In genomic region chr7:105777316-105777715, GRCm38 (mm10) we compare ENCODE assay signal across 15 mouse cellular contexts. TPM values are rescaled to one million over a fixed set of nuclear protein-coding genes. Genes with fewer than 3 reads are reported as not detected.
DNase-seq lines count a peak whose midpoint lies in the region; ATAC-seq lines count a peak whose summit lies in the region.
"Had no signal": no experiment of that assay in that cellular context is flagged by ENCODE, and none has a peak within 500 bp of the region (broad histone marks: within the 10 kb centered on the region; RNA-seq: fewer than 3 reads in every experiment).

No protein-coding gene starts in this region.

- no peak for DNase-seq in heart, adult 9 months (ENCODE audit: low spot score in 2 of 2)
- DNase-seq in neural tube, embryonic 10.5 days (ENCODE audit: extremely low spot score, low spot score), result no peak
- DNase-seq in limb, embryonic 11.5 days (ENCODE audit: low spot score), result no peak
- no peak for DNase-seq in ovary, postnatal 10 days (ENCODE audit: low spot score)
- DNase-seq in retina, postnatal 1 day, result no peak
- DNase-seq: cerebellum, adult 9-11 months; left cerebral cortex, postnatal 4 days; right cerebral cortex, postnatal 4 days; thymus, adult 18-20 months had no signal

- no peaks in the 10 kb centered on the region for H3K9me3 ChIP-seq in heart, embryonic 14.5 days (ENCODE audit: control insufficient read depth, low read length)
- no peaks in the 10 kb centered on the region for H3K9me3 ChIP-seq in neural tube, embryonic 12.5 days
- no peaks in the 10 kb centered on the region for H3K9me3 ChIP-seq in limb, embryonic 11.5 days (ENCODE audit: control insufficient read depth, low read length)

- H3K27me3 ChIP-seq in heart, embryonic 14.5 days (ENCODE audit: control insufficient read depth, insufficient read depth, low read length), result no peaks in the 10 kb centered on the region
- H3K27me3 ChIP-seq in neural tube, embryonic 12.5 days (replicated peaks), result no peaks in the 10 kb centered on the region
- H3K27me3 ChIP-seq in limb, embryonic 11.5 days (ENCODE audit: control insufficient read depth, insufficient read depth, low read length), result no peaks in the 10 kb centered on the region
- H3K27me3 ChIP-seq: CH12.LX had no signal

- peak overlapping the region; percentile 43 for H3K4me2 ChIP-seq in heart, embryonic 14.5 days (ENCODE audit: low read length)
- peak overlapping the region; percentile 34 for H3K4me2 ChIP-seq in neural tube, embryonic 12.5 days (replicated peaks)
- H3K4me2 ChIP-seq in limb, embryonic 11.5 days (ENCODE audit: low read depth, severe bottlenecking), result peak overlapping the region; percentile 42

- H3K9ac ChIP-seq in heart, embryonic 14.5 days (ENCODE audit: low read length), result no peak overlapping the region
- no peak overlapping the region for H3K9ac ChIP-seq in neural tube, embryonic 12.5 days
- H3K9ac ChIP-seq in limb, embryonic 11.5 days (ENCODE audit: low read length), result no peak overlapping the region

- 80% methylated on average over 1 of the region's 1 CpGs for WGBS in heart, embryonic 14.5 days
- 92% methylated on average over 1 of the region's 1 CpGs for WGBS in neural tube, embryonic 12.5 days
- WGBS in limb, embryonic 11.5 days, result 86% methylated on average over 1 of the region's 1 CpGs

- peaks cover 28% of the 10 kb centered on the region for H3K36me3 ChIP-seq in heart, embryonic 14.5 days (ENCODE audit: control insufficient read depth, insufficient read depth, low read length)
- H3K36me3 ChIP-seq in neural tube, embryonic 12.5 days, result peaks cover 74% of the 10 kb centered on the region
- H3K36me3 ChIP-seq in limb, embryonic 11.5 days (ENCODE audit: control insufficient read depth, insufficient read depth, low read length), result peaks cover 3% of the 10 kb centered on the region; the same call in 1 of the 2 replicates

- peaks cover 17 to 21% of the 10 kb centered on the region in 2 experiments for H3K4me1 ChIP-seq in heart, embryonic 14.5 days (ENCODE audit: control insufficient read depth in 2 of 2, insufficient read depth in 2 of 2, low read length in 2 of 2)
- peaks cover 32% of the 10 kb centered on the region for H3K4me1 ChIP-seq in neural tube, embryonic 12.5 days
- peaks cover 19% of the 10 kb centered on the region for H3K4me1 ChIP-seq in limb, embryonic 11.5 days (ENCODE audit: control insufficient read depth, insufficient read depth, low read length)

- ATAC-seq in heart, embryonic 14.5 days (ENCODE audit: insufficient number of reproducible peaks, insufficient read depth, low FRiP score, low read depth), result no peak
- no peak for ATAC-seq in neural tube, embryonic 12.5 days (ENCODE audit: low FRiP score, low read depth)
- ATAC-seq in limb, embryonic 11.5 days (ENCODE audit: insufficient number of reproducible peaks, low FRiP score, low TSS enrichment, low read depth), result no peak
- ATAC-seq in cerebellum, adult (ENCODE audit: insufficient number of reproducible peaks, low FRiP score, low TSS enrichment), result no peak

- H3K4me3 ChIP-seq in heart, embryonic 14.5 days (ENCODE audit: control insufficient read depth in 1 of 2, insufficient read depth in 1 of 2, low read depth in 1 of 2, low read length in 2 of 2), result no peak overlapping the region
- no peak overlapping the region for H3K4me3 ChIP-seq in neural tube, embryonic 12.5 days
- H3K4me3 ChIP-seq in limb, embryonic 11.5 days (ENCODE audit: low read depth, low read length), result peak overlapping the region; percentile 33; the same call in 1 of the 2 replicates
- H3K4me3 ChIP-seq: erythroblast, embryonic 14.5 days; layer of hippocampus, adult 2 months had no signal

- H3K27ac ChIP-seq in heart, embryonic 14.5 days (replicated peaks in 1 of 2; ENCODE audit: control insufficient read depth in 1 of 2, insufficient read depth in 1 of 2, low read depth in 2 of 2, low read length in 2 of 2), result peak overlapping the region in 1 of 2 experiments; percentile 90; a peak in 2 of 4 replicates
- H3K27ac ChIP-seq in neural tube, embryonic 12.5 days, result no peak overlapping the region
- H3K27ac ChIP-seq in limb, embryonic 11.5 days (replicated peaks; ENCODE audit: low read depth, low read length), result peak overlapping the region; percentile 93; the same call in 1 of the 2 replicates

RNA-seq across cellular contexts. Expression of gene Dchs1, which starts 10.1 kb away (rescaled TPM):
- 7.7 and 8.3 TPM in 2 replicates for polyA plus RNA-seq in heart, embryonic 14.5 days (2014; fragmentation: Nextera tagmentation; extraction: Ambion mirVana)
- polyA plus RNA-seq in neural tube, embryonic 12.5 days (2016; fragmentation: Nextera tagmentation; extraction: Ambion mirVana), result 20.4 and 20.6 TPM in 2 replicates
- polyA plus RNA-seq in limb, embryonic 11.5 days (2014; fragmentation: Nextera tagmentation; extraction: Ambion mirVana), result 22.8 and 25.5 TPM in 2 replicates
- polyA plus RNA-seq: erythroblast, embryonic 14.5 days had no signal

RNA-seq across cellular contexts. Expression of gene Tpp1, which starts 25.3 kb away (rescaled TPM):
- 89.2 and 104 TPM in 2 replicates for polyA plus RNA-seq in heart, embryonic 14.5 days (2014; fragmentation: Nextera tagmentation; extraction: Ambion mirVana)
- polyA plus RNA-seq in neural tube, embryonic 12.5 days (2016; fragmentation: Nextera tagmentation; extraction: Ambion mirVana), result 37.4 and 40.3 TPM in 2 replicates
- 35.9 and 41.7 TPM in 2 replicates for polyA plus RNA-seq in limb, embryonic 11.5 days (2014; fragmentation: Nextera tagmentation; extraction: Ambion mirVana)

RNA-seq across cellular contexts. Expression of gene Taf10, which starts 33.2 kb away (rescaled TPM):
- 135 and 159 TPM in 2 replicates for polyA plus RNA-seq in heart, embryonic 14.5 days (2014; fragmentation: Nextera tagmentation; extraction: Ambion mirVana)
- 165 and 171 TPM in 2 replicates for polyA plus RNA-seq in neural tube, embryonic 12.5 days (2016; fragmentation: Nextera tagmentation; extraction: Ambion mirVana)
- 166 and 179 TPM in 2 replicates for polyA plus RNA-seq in limb, embryonic 11.5 days (2014; fragmentation: Nextera tagmentation; extraction: Ambion mirVana)

RNA-seq across cellular contexts. Expression of gene Mrpl17, which starts 33.6 kb away (rescaled TPM):
- 206 and 233 TPM in 2 replicates for polyA plus RNA-seq in heart, embryonic 14.5 days (2014; fragmentation: Nextera tagmentation; extraction: Ambion mirVana)
- 219 and 238 TPM in 2 replicates for polyA plus RNA-seq in neural tube, embryonic 12.5 days (2016; fragmentation: Nextera tagmentation; extraction: Ambion mirVana)
- 319 and 328 TPM in 2 replicates for polyA plus RNA-seq in limb, embryonic 11.5 days (2014; fragmentation: Nextera tagmentation; extraction: Ambion mirVana)

RNA-seq across cellular contexts. Expression of gene Rrp8, which starts 40.1 kb away (rescaled TPM):
- polyA plus RNA-seq in heart, embryonic 14.5 days (2014; fragmentation: Nextera tagmentation; extraction: Ambion mirVana), result 19.6 and 22.4 TPM in 2 replicates
- 31.4 and 32.3 TPM in 2 replicates for polyA plus RNA-seq in neural tube, embryonic 12.5 days (2016; fragmentation: Nextera tagmentation; extraction: Ambion mirVana)
- polyA plus RNA-seq in limb, embryonic 11.5 days (2014; fragmentation: Nextera tagmentation; extraction: Ambion mirVana), result 48.4 and 50.6 TPM in 2 replicates
